Mouse (Mus musculus) stomach, postnatal 0 days (tissue): ENCODE data around the gene 4933428M09Rik. TPM values are rescaled to one million over a fixed set of nuclear protein-coding genes. Genes with fewer than 3 reads are reported as not detected.

Experiments used
- ATAC-seq: fragments of 200-750 bp; cut with Nextera tagmentation; 2 replicates; pipeline ENCODE4 v1.8.0; 2017; ENCODE audit not compliant: low FRiP score, low TSS enrichment
- DNase-seq: peaks from one replicate; pipeline ENCODE4 v3.0.0-alpha.2; 2016; ENCODE audit warnings: low spot score
- H3K27ac ChIP-seq: fragments of 300-500 bp; sonication (generic); replicated peaks from 2 replicates; pipeline ENCODE4 v1.5.1; 2014; ENCODE audit warnings: mild to moderate bottlenecking, control low read depth
- H3K27me3 ChIP-seq: fragments of 300-500 bp; sonication (generic); 2 replicates; pipeline ENCODE4 v1.6.1; 2014; ENCODE audit warnings: low read length; ENCODE audit not compliant: control insufficient read depth, insufficient read depth
- H3K36me3 ChIP-seq: fragments of 300-500 bp; sonication (generic); 2 replicates; pipeline ENCODE4 v1.6.1; 2014; ENCODE audit warnings: low read length, mixed read lengths; ENCODE audit not compliant: control insufficient read depth, insufficient read depth
- H3K4me1 ChIP-seq: fragments of 300-500 bp; sonication (generic); replicated peaks from 2 replicates; pipeline ENCODE4 v1.6.1; 2014; ENCODE audit warnings: antibody characterized with exemption; ENCODE audit not compliant: control insufficient read depth, insufficient read depth
- H3K4me2 ChIP-seq: fragments of 300-500 bp; sonication (generic); replicated peaks from 2 replicates; pipeline ENCODE4 v1.6.1; 2014; ENCODE audit warnings: low read depth, mild to moderate bottlenecking, control low read depth, moderate library complexity
- H3K4me3 ChIP-seq: fragments of 300-500 bp; sonication (generic); 2 replicates; pipeline ENCODE4 v1.5.1; 2014; ENCODE audit warnings: low read depth, low read length, control low read depth
- H3K9ac ChIP-seq: fragments of 300-500 bp; sonication (generic); 2 replicates; pipeline ENCODE4 v1.6.1; 2014; ENCODE audit warnings: mild to moderate bottlenecking, low read length, control low read depth, mixed read lengths
- H3K9me3 ChIP-seq: fragments of 300-500 bp; sonication (generic); 2 replicates; pipeline ENCODE4 v1.6.1; 2016; ENCODE audit warnings: low read length; ENCODE audit not compliant: control insufficient read depth
- CTCF ChIP-seq: IDR thresholded peaks from 2 replicates; pipeline ENCODE4 v1.5.1; 2016; ENCODE audit warnings: antibody characterized with exemption, low read depth, mild to moderate bottlenecking, moderate library complexity
- EP300 ChIP-seq: optimal IDR thresholded peaks from 2 replicates; pipeline ENCODE3; 2016; ENCODE audit warnings: antibody characterized with exemption
- WGBS: fragments of 180-500 bp; shearing (Covaris S2); extraction: QIAGEN DNeasy Blood & Tissue Kit; methylation state at CpG from one replicate; pipeline ENCODE4 v1.1.7; 2014; 5-methylcytosine and 5-hydroxymethylcytosine counted together
- polyA plus RNA-seq: library from polyadenylated mRNA; unstranded; fragments of >200 nt; fragmentation: Nextera tagmentation; extraction: Ambion mirVana; gene quantifications from 2 replicates; pipeline ENCODE4 v1.2.1, GENCODE M21; 2015

Gene 4933428M09Rik
- polyA plus RNA-seq, 1 experiment from 2014 or later, result not detected

GRCm38 (mm10) chrX:139221893-139222292, 42.9 kb downstream of the 4933428M09Rik start:
- Histone ChIP-seq H3K9me3 (no peaks in the 10 kb centered on the region), H3K4me2 (no peak overlapping the region), H3K27ac (no peak overlapping the region), H3K9ac (no peak overlapping the region), H3K4me3 (no peak overlapping the region), H3K4me1 (no peaks in the 10 kb centered on the region), H3K27me3 (no peaks in the 10 kb centered on the region), H3K36me3 (no peaks in the 10 kb centered on the region)
- no peak for DNase-seq
- TF ChIP-seq EP300, result no peak
- TF ChIP-seq CTCF, result no peak
- 75% methylated on average over 3 of the region's 3 CpGs for WGBS
- ATAC-seq, result no peak

Other genes with a start within 250 kb of the 4933428M09Rik start
- 0.25 and 0.30 TPM in 2 replicates for gene Serpina7, start 94.0 kb upstream of the 4933428M09Rik start, polyA plus RNA-seq
- not detected in 2 replicates for gene 4930513O06Rik, start 93.0 kb upstream of the 4933428M09Rik start, polyA plus RNA-seq
- 5.6 and 8.2 TPM in 2 replicates for gene Mum1l1, start 30.8 kb downstream of the 4933428M09Rik start, polyA plus RNA-seq
- not detected in 2 replicates for gene Trap1a, start 154.5 kb downstream of the 4933428M09Rik start, polyA plus RNA-seq